In the genomic region with DNA sequence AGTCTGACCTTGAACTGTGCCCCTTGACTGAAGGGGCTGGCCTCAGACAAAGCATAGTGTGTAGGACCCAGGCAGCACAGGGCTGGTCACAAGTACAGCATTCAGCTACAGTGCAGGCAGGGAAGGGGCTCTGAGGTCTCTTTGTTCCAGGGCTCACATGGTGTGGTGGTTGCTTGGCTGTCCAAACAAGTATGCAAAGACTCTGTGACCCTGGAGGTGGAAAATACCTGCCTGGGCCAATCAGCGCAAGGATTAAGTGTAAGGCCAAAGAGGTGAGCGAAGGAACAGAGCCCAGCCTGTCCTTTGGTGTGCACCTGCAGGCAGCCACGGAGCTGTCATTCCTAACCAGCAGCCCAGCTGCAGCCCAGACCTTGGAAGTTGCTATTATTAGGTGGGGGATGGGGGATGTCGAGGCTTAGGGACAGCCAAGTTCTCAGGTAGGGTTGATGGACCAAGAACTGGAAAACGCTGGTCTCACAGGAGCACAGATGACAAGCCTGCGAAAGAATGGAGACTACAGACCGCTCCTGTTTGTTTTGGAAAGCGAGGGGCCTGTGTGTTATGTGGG, we compare ENCODE assay signal across 8 mouse cellular contexts. TPM values are rescaled to one million over a fixed set of nuclear protein-coding genes. Genes with fewer than 3 reads are reported as not detected.
A peak's percentile ranks its signal among the peaks of the same experiment; 100 is the strongest.
DNase-seq lines count a peak whose midpoint lies in the region; ATAC-seq and TF ChIP-seq lines count a peak whose summit lies in the region.

No protein-coding gene starts in this region.

- H3K9me3 ChIP-seq in lung, postnatal 0 days (ENCODE audit: low read length): no peaks in the 10 kb centered on the region
- H3K9me3 ChIP-seq in forebrain, embryonic 12.5 days: 0 out of 2 replicates have a peak, but pooled peaks cover 2% of the 10 kb centered on the region
- no peaks in the 10 kb centered on the region for H3K9me3 ChIP-seq in kidney, postnatal 0 days (replicated peaks; ENCODE audit: low read length)
- H3K9me3 ChIP-seq in stomach, embryonic 16.5 days (replicated peaks; ENCODE audit: control insufficient read depth, low read length): no peaks in the 10 kb centered on the region

- H3K27ac ChIP-seq in lung, postnatal 0 days (ENCODE audit: low read length): no peak overlapping the region
- H3K27ac ChIP-seq in forebrain, embryonic 12.5 days: peak overlapping the region; percentile 31
- H3K27ac ChIP-seq in kidney, postnatal 0 days: peak overlapping the region; percentile 95
- peak overlapping the region; percentile 3; the same call in 1 of the 2 replicates for H3K27ac ChIP-seq in stomach, embryonic 16.5 days (ENCODE audit: low read length)

- DNase-seq in lung, postnatal 0 days (ENCODE audit: low spot score): no peak
- no peak for DNase-seq in lung, postnatal 25 days (ENCODE audit: low spot score)
- no peak for DNase-seq in kidney, postnatal 0 days (ENCODE audit: low spot score)
- no peak for DNase-seq in gastrocnemius, adult 8-10 months (ENCODE audit: low spot score in 2 of 2)
- no peak for DNase-seq in layer of hippocampus, postnatal 36 days
- no peak for DNase-seq in ovary, postnatal 10 days (ENCODE audit: low spot score)

- no peak overlapping the region for H3K4me3 ChIP-seq in lung, postnatal 0 days (ENCODE audit: low read depth, low read length)
- H3K4me3 ChIP-seq in forebrain, embryonic 12.5 days (replicated peaks): no peak overlapping the region
- H3K4me3 ChIP-seq in kidney, postnatal 0 days (replicated peaks; ENCODE audit: low read depth, low read length): no peak overlapping the region
- no peak overlapping the region for H3K4me3 ChIP-seq in stomach, embryonic 16.5 days (replicated peaks; ENCODE audit: low read length)

- TF ChIP-seq EP300 in lung, postnatal 0 days (IDR thresholded peaks at IDR 0.05): no peak

- no peak overlapping the region for H3K4me2 ChIP-seq in lung, postnatal 0 days (replicated peaks; ENCODE audit: low read depth, low read length)
- no peak overlapping the region for H3K4me2 ChIP-seq in forebrain, embryonic 12.5 days
- H3K4me2 ChIP-seq in kidney, postnatal 0 days (ENCODE audit: low read length): no peak overlapping the region
- no peak overlapping the region for H3K4me2 ChIP-seq in stomach, embryonic 16.5 days (ENCODE audit: low read depth, low read length)

- no peak for TF ChIP-seq CTCF in lung, postnatal 0 days (IDR thresholded peaks at IDR 0.05)
- TF ChIP-seq CTCF in kidney, postnatal 0 days (IDR thresholded peaks at IDR 0.05; ENCODE audit: low read depth): no peak

- H3K27me3 ChIP-seq in lung, postnatal 0 days (replicated peaks; ENCODE audit: insufficient read depth, low read length): no peaks in the 10 kb centered on the region
- H3K27me3 ChIP-seq in forebrain, embryonic 12.5 days: peaks cover 7% of the 10 kb centered on the region; the same call in 1 of the 2 replicates
- no peaks in the 10 kb centered on the region for H3K27me3 ChIP-seq in kidney, postnatal 0 days (ENCODE audit: insufficient read depth, low read length)
- H3K27me3 ChIP-seq in stomach, embryonic 16.5 days (ENCODE audit: control insufficient read depth, insufficient read depth, low read length): no peaks in the 10 kb centered on the region

- no peak overlapping the region for H3K9ac ChIP-seq in lung, postnatal 0 days (replicated peaks; ENCODE audit: low read depth)
- no peak overlapping the region for H3K9ac ChIP-seq in forebrain, embryonic 12.5 days
- no peak overlapping the region for H3K9ac ChIP-seq in kidney, postnatal 0 days (ENCODE audit: low read depth, low read length)
- no peak overlapping the region for H3K9ac ChIP-seq in stomach, embryonic 16.5 days (ENCODE audit: low read length)

- WGBS in lung, postnatal 0 days: 47% methylated on average over 8 of the region's 8 CpGs
- 53% methylated on average over 8 of the region's 8 CpGs for WGBS in forebrain, embryonic 12.5 days
- WGBS in kidney, postnatal 0 days: 46% methylated on average over 8 of the region's 8 CpGs
- WGBS in stomach, embryonic 16.5 days: 49% methylated on average over 8 of the region's 8 CpGs

- ATAC-seq in lung, postnatal 0 days: peak; percentile 63
- no peak for ATAC-seq in forebrain, embryonic 12.5 days (ENCODE audit: low FRiP score)
- peak; percentile 82 for ATAC-seq in kidney, postnatal 0 days (replicated peaks; ENCODE audit: low FRiP score, low read depth)
- ATAC-seq in stomach, embryonic 16.5 days (ENCODE audit: insufficient read depth, low FRiP score): peak; percentile 62

- no peaks in the 10 kb centered on the region for H3K4me1 ChIP-seq in lung, postnatal 0 days (ENCODE audit: insufficient read depth, low read depth, low read length)
- peaks cover 30% of the 10 kb centered on the region for H3K4me1 ChIP-seq in forebrain, embryonic 12.5 days
- H3K4me1 ChIP-seq in kidney, postnatal 0 days (replicated peaks; ENCODE audit: insufficient read depth, low read length): peaks cover 8% of the 10 kb centered on the region; the same call in 1 of the 2 replicates
- 0 out of 2 replicates have a peak, but pooled peaks cover 10% of the 10 kb centered on the region for H3K4me1 ChIP-seq in stomach, embryonic 16.5 days (ENCODE audit: control insufficient read depth, insufficient read depth, low read length)

- no peaks in the 10 kb centered on the region for H3K36me3 ChIP-seq in lung, postnatal 0 days (ENCODE audit: insufficient read depth, low read length)
- no peaks in the 10 kb centered on the region for H3K36me3 ChIP-seq in forebrain, embryonic 12.5 days (replicated peaks)
- no peaks in the 10 kb centered on the region for H3K36me3 ChIP-seq in kidney, postnatal 0 days (ENCODE audit: insufficient read depth, low read length)
- H3K36me3 ChIP-seq in stomach, embryonic 16.5 days (ENCODE audit: control insufficient read depth, insufficient read depth, low read length): no peaks in the 10 kb centered on the region

RNA-seq across cellular contexts. Expression of gene Clmn, which starts 32.3 kb away (rescaled TPM):
- polyA plus RNA-seq in lung, postnatal 0 days (2015; fragmentation: Nextera tagmentation; extraction: Ambion mirVana): 2.0 and 2.5 TPM in 2 replicates
- 2.6 and 2.8 TPM in 2 replicates for polyA plus RNA-seq in forebrain, embryonic 12.5 days (2016; fragmentation: Nextera tagmentation; extraction: Ambion mirVana)
- 6.0 and 7.3 TPM in 2 replicates for polyA plus RNA-seq in kidney, postnatal 0 days (2015; fragmentation: Nextera tagmentation; extraction: Ambion mirVana)
- polyA plus RNA-seq in stomach, embryonic 16.5 days (2015; fragmentation: Nextera tagmentation; extraction: Ambion mirVana): 2.3 and 2.5 TPM in 2 replicates
- total RNA-seq in gastrocnemius, adult 8-10 months (2022): 1 to 10 TPM in 3 of 4 experiments, under 1 TPM in 1; 0.73 to 2.1 (median 1.5) TPM
- total RNA-seq in layer of hippocampus, postnatal 36 days (2021): 100 to 1,000 TPM in 1 of 2 experiments, 10 to 100 TPM in 1; 91.9 to 104 TPM
